ENCODE assay signal across 8 mouse cellular contexts in genomic region chr9:75409852-75410378, GRCm38 (mm10). TPM values are rescaled to one million over a fixed set of nuclear protein-coding genes. Genes with fewer than 3 reads are reported as not detected.
A peak's percentile ranks its signal among the peaks of the same experiment; 100 is the strongest.
DNase-seq lines count a peak whose midpoint lies in the region; ATAC-seq and TF ChIP-seq lines count a peak whose summit lies in the region.

Gene Mapk6 (minus strand): TSS chr9:75410005.

- under 1% methylated on average over 56 of the region's 58 CpGs for whole genome bisulfite sequencing in limb, embryonic 13.5 days
- WGBS in midbrain, embryonic 15.5 days = under 1% methylated on average over 55 of the region's 58 CpGs

- no peak for TF ChIP-seq CTCF in embryonic fibroblast, embryonic 13.5 days (IDR thresholded peaks at IDR 0.05; ENCODE audit: borderline replicate concordance, insufficient read depth, low read length)

- H3K9ac ChIP-seq in limb, embryonic 13.5 days = peak within 1 kb of the TSS; percentile 94
- H3K9ac ChIP-seq in midbrain, embryonic 15.5 days = peak within 1 kb of the TSS; percentile 83

- H3K4me2 ChIP-seq in limb, embryonic 13.5 days (replicated peaks) = peak within 1 kb of the TSS; percentile 85
- peak within 1 kb of the TSS; percentile 61 for H3K4me2 ChIP-seq in midbrain, embryonic 15.5 days

- peak within 1 kb of the TSS; percentile 98 for H3K4me3 ChIP-seq in embryonic fibroblast, embryonic 13.5 days (ENCODE audit: insufficient read depth, low read length)
- H3K4me3 ChIP-seq in limb, embryonic 13.5 days = peak within 1 kb of the TSS; percentile 88
- H3K4me3 ChIP-seq in midbrain, embryonic 15.5 days = peak within 1 kb of the TSS; percentile 78

- no peaks in the 10 kb centered on the region for H3K27me3 ChIP-seq in limb, embryonic 13.5 days
- no peaks in the 10 kb centered on the region for H3K27me3 ChIP-seq in midbrain, embryonic 15.5 days (replicated peaks)

- peak; percentile 72 for TF ChIP-seq POLR2A in embryonic fibroblast, embryonic 13.5 days (IDR thresholded peaks at IDR 0.05; ENCODE audit: low read depth, low read length)

- H3K4me1 ChIP-seq in embryonic fibroblast, embryonic 13.5 days (ENCODE audit: control insufficient read depth, insufficient read depth, low read length) = peaks cover 11% of the 10 kb centered on the region
- peaks cover 53% of the 10 kb centered on the region for H3K4me1 ChIP-seq in limb, embryonic 13.5 days
- peaks cover 36% of the 10 kb centered on the region for H3K4me1 ChIP-seq in midbrain, embryonic 15.5 days

- H3K27ac ChIP-seq in embryonic fibroblast, embryonic 13.5 days (ENCODE audit: insufficient read depth, low read length) = peak within 1 kb of the TSS; percentile 94
- H3K27ac ChIP-seq in limb, embryonic 13.5 days = peak within 1 kb of the TSS; percentile 98
- H3K27ac ChIP-seq in midbrain, embryonic 15.5 days = peak within 1 kb of the TSS; percentile 98

- ATAC-seq in limb, embryonic 13.5 days (ENCODE audit: low FRiP score, low read depth) = peak; percentile 91
- ATAC-seq in midbrain, embryonic 15.5 days (replicated peaks) = peak; percentile 94

- no peaks in the 10 kb centered on the region for H3K9me3 ChIP-seq in limb, embryonic 13.5 days
- H3K9me3 ChIP-seq in midbrain, embryonic 15.5 days = no peaks in the 10 kb centered on the region

- no peaks in the 10 kb centered on the region for H3K36me3 ChIP-seq in limb, embryonic 13.5 days
- no peaks in the 10 kb centered on the region for H3K36me3 ChIP-seq in midbrain, embryonic 15.5 days (replicated peaks)

- peak; percentile 100 for DNase-seq in B cell, adult 2 months
- DNase-seq in brain, adult 2 months (ENCODE audit: low read depth, low spot score) = peak; percentile 96
- DNase-seq in heart, adult 9 months (ENCODE audit: low spot score in 2 of 2) = peak; percentile 98
- DNase-seq in kidney, adult 9 months = peak; percentile 97
- DNase-seq in spleen, adult 18-20 months = peak; percentile 97 to 99

RNA-seq across cellular contexts. Expression of gene Mapk6, which starts in this region (rescaled TPM):
- 107 and 120 TPM in 2 replicates for polyA plus RNA-seq in embryonic fibroblast, embryonic 13.5 days (2011; ENCODE audit: insufficient read length, low read depth, missing spikeins)
- 90.0 and 91.1 TPM in 2 replicates for polyA plus RNA-seq in limb, embryonic 13.5 days (2015; fragmentation: Nextera tagmentation; extraction: Ambion mirVana)
- polyA plus RNA-seq in midbrain, embryonic 15.5 days (2015; fragmentation: Nextera tagmentation; extraction: Ambion mirVana) = 155 and 169 TPM in 2 replicates

Comparison
In these comparisons a context has a peak if more than half of its experiments do, and no peak if none do; other contexts are left out.
1. Peak in every context shown above with its lines: DNase-seq, ATAC-seq, H3K4me3 ChIP-seq and H3K27ac ChIP-seq.